Mouse (Mus musculus): ENCODE measurements around the gene Grk6.

Grk6 gene

GRCm38 (mm10) chr13:55479929-55480328 lies 35.1 kb downstream of the Grk6 start:
- Histone ChIP-seq H3K27me3 (ENCODE audit: control insufficient read depth, insufficient read depth, low read length, poor library complexity, severe bottlenecking) (no peaks in the 10 kb centered on the region), H3K36me3 (ENCODE audit: control insufficient read depth, insufficient read depth, low read length, poor library complexity, severe bottlenecking) (no peaks in the 10 kb centered on the region)
- DNase-seq (ENCODE audit: low read depth, low spot score), result no peak

- Histone ChIP-seq H3K27me3 (ENCODE audit: control insufficient read depth, insufficient read depth, low read length, poor library complexity, severe bottlenecking) (no peaks in the 10 kb centered on the region), H3K36me3 (ENCODE audit: control insufficient read depth, insufficient read depth, low read length, poor library complexity, severe bottlenecking) (no peaks in the 10 kb centered on the region)
- DNase-seq (ENCODE audit: low read depth, low spot score), result no peak
Observed at GRCm38 (mm10) chr13:55482542-55482941, 37.7 kb downstream of the Grk6 start.

DNA sequence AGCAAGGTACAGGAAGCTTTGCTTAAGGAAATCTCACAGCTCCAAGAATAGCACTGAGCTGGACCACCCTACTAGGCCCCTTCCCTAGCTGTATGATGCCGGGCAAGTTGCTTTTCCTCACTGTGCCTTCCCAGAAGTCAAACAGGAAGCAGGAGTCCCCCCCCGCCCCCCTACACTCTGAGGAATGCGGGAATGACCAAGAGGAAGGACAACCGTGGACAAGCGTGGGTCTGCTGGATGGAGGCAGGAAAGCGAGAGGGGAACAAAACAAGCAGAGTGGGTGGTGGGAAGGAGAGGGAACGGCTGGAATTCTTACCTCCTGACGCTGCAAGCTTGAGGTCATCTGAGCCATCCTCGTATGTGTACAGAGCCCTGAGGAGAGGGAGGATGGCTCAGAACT lies 38.2 kb downstream of the Grk6 start:
- Histone ChIP-seq H3K36me3 (ENCODE audit: control insufficient read depth, insufficient read depth, low read length, poor library complexity, severe bottlenecking) (no peaks in the 10 kb centered on the region), H3K27me3 (ENCODE audit: control insufficient read depth, insufficient read depth, low read length, poor library complexity, severe bottlenecking) (no peaks in the 10 kb centered on the region; the same call in 1 of the 2 replicates)
- no peak for DNase-seq (ENCODE audit: low read depth, low spot score)

DNA sequence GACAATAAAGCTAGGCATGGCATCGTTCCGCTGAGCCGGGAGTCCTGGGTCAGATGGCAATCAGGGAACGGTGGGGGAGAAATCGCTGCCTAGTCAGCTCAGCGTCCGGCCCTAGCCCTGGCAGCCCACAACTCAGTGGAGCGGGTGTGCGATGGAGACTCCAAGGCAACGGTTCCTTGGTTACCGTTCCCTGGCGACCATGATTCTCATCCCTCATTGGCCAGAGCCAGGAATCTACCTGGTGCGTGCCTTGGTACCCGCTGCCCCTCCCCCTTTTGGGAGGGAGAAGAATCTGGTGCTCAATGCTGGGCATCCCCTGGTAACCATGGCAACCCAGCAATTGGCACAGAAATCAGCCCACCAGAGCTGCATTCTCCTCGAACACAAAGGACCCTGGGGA lies 38.7 kb downstream of the Grk6 start:
- no peak for DNase-seq (ENCODE audit: low read depth, low spot score)
- H3K36me3 ChIP-seq (ENCODE audit: control insufficient read depth, insufficient read depth, low read length, poor library complexity, severe bottlenecking), result no peaks in the 10 kb centered on the region

DNA sequence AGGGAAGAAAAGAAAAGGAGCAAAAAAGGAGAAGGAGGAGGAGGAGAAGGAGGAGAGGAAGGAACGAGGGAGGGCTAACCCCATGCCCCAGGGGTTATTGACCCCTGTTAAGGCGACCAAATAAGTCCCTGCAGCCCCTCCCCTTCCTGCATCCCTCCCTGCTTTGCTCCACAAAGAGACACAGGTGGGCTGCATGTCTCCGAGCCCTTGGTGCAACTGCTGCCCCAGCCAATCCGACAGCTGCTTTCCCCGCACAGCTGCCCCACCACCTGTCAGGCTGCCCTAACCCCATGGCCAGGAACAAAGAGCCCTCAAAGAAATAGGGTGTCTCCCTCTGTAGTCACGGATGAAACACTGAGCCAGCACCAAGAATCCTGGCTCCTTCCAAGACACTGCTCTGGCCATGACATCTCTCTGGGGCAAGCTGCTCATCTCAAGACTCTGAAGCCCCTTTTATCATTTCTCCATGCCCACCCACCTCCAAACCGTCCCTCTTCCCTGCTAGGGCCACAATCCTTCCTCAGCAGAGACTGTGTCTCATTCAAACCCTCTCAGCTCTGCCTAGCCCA lies 39.7 kb downstream of the Grk6 start:
- H3K36me3 ChIP-seq (ENCODE audit: control insufficient read depth, insufficient read depth, low read length, poor library complexity, severe bottlenecking), result no peaks in the 10 kb centered on the region
- no peak for DNase-seq (ENCODE audit: low read depth, low spot score)
- H3K27me3 ChIP-seq (ENCODE audit: control insufficient read depth, insufficient read depth, low read length, poor library complexity, severe bottlenecking), result no peaks in the 10 kb centered on the region; the same call in 1 of the 2 replicates

More for the DNA sequence above, 38.7 kb downstream of the Grk6 start:
- no peaks in the 10 kb centered on the region; the same call in 1 of the 2 replicates for H3K27me3 ChIP-seq (ENCODE audit: control insufficient read depth, insufficient read depth, low read length, poor library complexity, severe bottlenecking)

DNA sequence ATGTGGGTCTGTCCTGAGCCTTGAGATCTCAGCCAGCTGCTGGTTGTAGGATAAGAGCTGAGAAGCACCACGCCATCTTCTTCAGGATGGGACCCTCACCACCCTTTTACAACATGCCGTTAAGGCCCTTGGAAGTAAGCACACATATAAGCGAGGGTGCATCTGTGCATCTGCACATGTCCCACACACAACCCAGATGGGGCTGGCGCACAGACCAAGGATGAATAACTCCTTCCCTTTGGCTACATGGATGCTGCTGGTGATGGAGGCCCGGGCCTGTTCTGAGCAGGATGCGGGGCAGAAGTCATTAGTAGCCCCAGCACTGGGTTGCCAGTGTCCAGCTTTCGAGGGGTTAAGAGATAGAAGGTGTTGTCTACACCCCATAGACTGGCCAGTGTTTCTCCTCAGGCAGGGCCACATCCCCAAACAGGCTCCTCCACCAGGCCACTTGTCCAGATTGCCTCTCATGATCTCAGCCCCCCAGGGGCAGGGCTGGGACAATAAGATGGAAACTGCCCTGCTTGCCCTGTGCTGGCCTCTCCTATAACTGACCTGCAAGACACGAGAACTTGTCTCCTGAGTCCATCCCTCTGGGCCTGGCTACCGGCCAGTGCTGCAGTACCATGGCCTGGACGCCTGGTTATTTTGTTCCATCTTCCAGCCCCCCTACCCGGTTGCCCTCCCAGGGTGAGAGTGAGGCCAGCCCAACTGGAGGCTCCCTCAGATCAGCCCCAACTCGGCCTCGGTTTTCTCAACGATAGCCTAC lies 41.3 kb downstream of the Grk6 start:
- Histone ChIP-seq H3K36me3 (ENCODE audit: control insufficient read depth, insufficient read depth, low read length, poor library complexity, severe bottlenecking) (no peaks in the 10 kb centered on the region), H3K27me3 (ENCODE audit: control insufficient read depth, insufficient read depth, low read length, poor library complexity, severe bottlenecking) (no peaks in the 10 kb centered on the region; the same call in 1 of the 2 replicates)
- no peak for DNase-seq (ENCODE audit: low read depth, low spot score)

DNA sequence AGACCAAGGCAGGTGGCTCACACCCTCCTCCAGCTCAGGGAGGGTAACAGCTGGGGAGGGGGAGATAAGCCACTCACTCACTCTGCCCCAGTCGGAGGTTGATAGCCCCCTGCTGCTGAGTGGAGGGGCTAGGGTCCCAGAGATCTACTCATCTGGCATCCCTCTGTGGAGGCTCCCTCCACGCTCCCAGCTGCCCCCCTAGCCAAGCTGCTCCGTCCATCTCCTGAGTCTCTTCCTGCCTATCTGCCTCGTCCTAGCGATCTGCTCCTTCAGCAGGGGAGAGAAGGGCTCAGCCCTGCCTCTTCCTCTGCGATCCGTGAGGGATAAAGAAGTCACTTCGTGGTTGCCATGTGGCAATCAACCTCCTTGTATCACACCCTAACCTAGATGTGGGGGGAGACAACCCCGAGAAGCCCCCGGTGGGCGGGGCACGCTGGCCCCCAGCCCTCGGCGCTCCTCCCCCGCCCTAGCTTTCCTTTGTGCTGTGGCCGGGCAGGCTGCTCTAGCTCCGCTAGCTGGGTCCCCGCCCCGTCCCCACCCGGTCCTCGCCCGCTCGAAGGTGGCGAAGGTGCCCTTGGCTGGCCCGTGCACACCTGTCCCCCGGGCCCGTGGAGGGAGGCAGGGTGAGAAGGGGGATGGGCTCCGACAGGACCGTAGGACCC lies 42.2 kb downstream of the Grk6 start:
- Histone ChIP-seq H3K27me3 (ENCODE audit: control insufficient read depth, insufficient read depth, low read length, poor library complexity, severe bottlenecking) (no peaks in the 10 kb centered on the region; the same call in 1 of the 2 replicates), H3K36me3 (ENCODE audit: control insufficient read depth, insufficient read depth, low read length, poor library complexity, severe bottlenecking) (no peaks in the 10 kb centered on the region)
- DNase-seq (ENCODE audit: low read depth, low spot score), result no peak

GRCm38 (mm10) chr13:55487578-55488498 lies 43.0 kb downstream of the Grk6 start, which contains the start of gene Dbn1:
Gene Dbn1, minus strand, starts transcription at chr13:55488111.
- H3K27me3 ChIP-seq (ENCODE audit: control insufficient read depth, insufficient read depth, low read length, poor library complexity, severe bottlenecking), result no peaks in the 10 kb centered on the region; the same call in 1 of the 2 replicates
- H3K36me3 ChIP-seq (ENCODE audit: control insufficient read depth, insufficient read depth, low read length, poor library complexity, severe bottlenecking), result no peaks in the 10 kb centered on the region
- DNase-seq (ENCODE audit: low read depth, low spot score), result no peak

- DNase-seq (ENCODE audit: low read depth, low spot score), result no peak
- H3K27me3 ChIP-seq (ENCODE audit: control insufficient read depth, insufficient read depth, low read length, poor library complexity, severe bottlenecking), result no peaks in the 10 kb centered on the region; the same call in 1 of the 2 replicates
- H3K36me3 ChIP-seq (ENCODE audit: control insufficient read depth, insufficient read depth, low read length, poor library complexity, severe bottlenecking), result no peaks in the 10 kb centered on the region; the same call in 1 of the 2 replicates
Observed at GRCm38 (mm10) chr13:55494257-55494656, 49.4 kb downstream of the Grk6 start.

- DNase-seq (ENCODE audit: low read depth, low spot score), result no peak
- H3K36me3 ChIP-seq (ENCODE audit: control insufficient read depth, insufficient read depth, low read length, poor library complexity, severe bottlenecking), result no peaks in the 10 kb centered on the region; the same call in 1 of the 2 replicates
- no peaks in the 10 kb centered on the region; the same call in 1 of the 2 replicates for H3K27me3 ChIP-seq (ENCODE audit: control insufficient read depth, insufficient read depth, low read length, poor library complexity, severe bottlenecking)
Observed at GRCm38 (mm10) chr13:55494883-55495621, 50.2 kb downstream of the Grk6 start.

GRCm38 (mm10) chr13:55495702-55496101 lies 50.8 kb downstream of the Grk6 start:
- no peak for DNase-seq (ENCODE audit: low read depth, low spot score)
- Histone ChIP-seq H3K27me3 (ENCODE audit: control insufficient read depth, insufficient read depth, low read length, poor library complexity, severe bottlenecking) (no peaks in the 10 kb centered on the region; the same call in 1 of the 2 replicates), H3K36me3 (ENCODE audit: control insufficient read depth, insufficient read depth, low read length, poor library complexity, severe bottlenecking) (no peaks in the 10 kb centered on the region; the same call in 1 of the 2 replicates)

GRCm38 (mm10) chr13:55496661-55497060 lies 51.8 kb downstream of the Grk6 start:
- Histone ChIP-seq H3K36me3 (ENCODE audit: control insufficient read depth, insufficient read depth, low read length, poor library complexity, severe bottlenecking) (no peaks in the 10 kb centered on the region; the same call in 1 of the 2 replicates), H3K27me3 (ENCODE audit: control insufficient read depth, insufficient read depth, low read length, poor library complexity, severe bottlenecking) (no peaks in the 10 kb centered on the region; the same call in 1 of the 2 replicates)
- no peak for DNase-seq (ENCODE audit: low read depth, low spot score)

GRCm38 (mm10) chr13:55498906-55499305 lies 54.0 kb downstream of the Grk6 start:
- Histone ChIP-seq H3K27me3 (ENCODE audit: control insufficient read depth, insufficient read depth, low read length, poor library complexity, severe bottlenecking) (no peaks in the 10 kb centered on the region), H3K36me3 (ENCODE audit: control insufficient read depth, insufficient read depth, low read length, poor library complexity, severe bottlenecking) (no peaks in the 10 kb centered on the region; the same call in 1 of the 2 replicates)
- DNase-seq (ENCODE audit: low read depth, low spot score), result no peak

Data from splenic B cell, adult 2 months (primary cell).